Mouse (Mus musculus): ENCODE data around the gene Gm37240. TPM values are rescaled to one million over a fixed set of nuclear protein-coding genes. Genes with fewer than 3 reads are reported as not detected.

Gm37240 gene
- polyA plus RNA-seq, 1 experiment from 2014 or later: 0.52 TPM

DNA sequence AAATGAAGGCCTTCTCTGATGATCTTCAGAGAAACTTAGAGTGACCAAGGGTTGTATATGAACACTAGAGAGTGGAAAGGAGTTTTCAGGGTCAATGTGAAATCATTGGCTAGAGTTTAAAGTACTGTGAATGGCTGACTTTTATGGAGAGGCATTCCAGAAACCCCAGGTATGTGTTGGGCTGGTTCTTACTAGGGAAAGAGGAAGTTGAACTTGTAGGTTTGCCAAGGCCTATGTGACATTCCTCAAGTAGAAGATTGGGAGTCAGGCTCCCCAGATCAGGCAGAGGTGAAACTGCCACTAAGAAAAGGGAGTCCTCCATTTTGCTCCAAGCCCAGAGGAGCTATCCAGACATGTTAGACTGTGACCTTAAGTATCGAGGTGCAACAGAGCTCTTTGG is 858.2 kb downstream of the Gm37240 start:
- WGBS: 84% methylated on average over 1 of the region's 1 CpGs

DNA sequence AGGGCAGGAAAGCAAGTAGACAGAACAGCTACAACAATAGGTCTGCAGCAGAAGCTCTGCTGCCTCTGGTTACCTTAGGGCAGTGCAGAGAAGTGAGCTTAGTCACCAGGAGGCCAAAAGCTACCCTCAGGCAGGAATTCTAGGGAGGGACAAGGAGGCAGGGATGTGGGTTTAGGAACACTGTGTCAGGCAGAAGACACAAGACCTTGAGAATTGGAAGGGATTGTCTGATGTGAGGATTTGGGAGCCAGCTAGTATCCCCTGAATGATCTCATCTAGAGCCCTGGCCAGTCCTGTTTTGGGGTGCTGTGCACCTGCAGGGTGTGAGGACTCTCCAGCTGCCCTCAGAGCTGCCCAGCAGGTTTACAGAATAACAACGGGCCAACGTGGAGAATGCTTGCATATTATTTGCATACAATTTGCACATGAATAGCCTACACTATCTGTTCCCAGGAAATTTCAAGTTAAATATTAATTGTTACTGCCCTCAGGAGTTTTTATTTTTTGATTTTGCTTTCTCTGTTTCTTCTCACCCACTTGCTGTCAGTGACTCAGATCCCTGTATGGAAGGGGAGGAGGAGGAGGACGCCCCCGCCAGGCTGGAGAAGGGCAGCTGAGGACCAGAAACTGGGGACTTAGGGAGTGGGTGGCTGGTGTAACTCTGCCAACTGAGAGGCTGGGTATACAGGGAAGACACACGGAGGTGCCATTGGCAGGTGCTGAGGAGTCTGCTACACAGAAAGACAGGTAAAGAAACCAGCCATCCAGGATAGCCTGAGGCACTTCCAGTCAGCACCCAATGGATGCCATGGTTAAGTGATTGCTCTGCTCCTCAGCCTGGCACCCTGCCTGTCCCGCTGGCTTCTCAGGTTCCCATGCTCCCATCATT is 862.3 kb downstream of the Gm37240 start:
- Histone ChIP-seq H3K27ac (ENCODE audit: low read depth, low read length) (no peak overlapping the region), H3K9ac (ENCODE audit: low read depth, low read length) (no peak overlapping the region), H3K9me3 (ENCODE audit: control insufficient read depth, low read length) (no peaks in the 10 kb centered on the region), H3K4me2 (replicated peaks; ENCODE audit: low read depth, low read length) (no peak overlapping the region), H3K4me1 (replicated peaks; ENCODE audit: control insufficient read depth, insufficient read depth, low read length) (0 out of 2 replicates have a peak, but pooled peaks cover 3% of the 10 kb centered on the region), H3K27me3 (ENCODE audit: control insufficient read depth, insufficient read depth, low read length) (no peaks in the 10 kb centered on the region), H3K4me3 (ENCODE audit: low read depth, low read length) (no peak overlapping the region), H3K36me3 (ENCODE audit: control insufficient read depth, insufficient read depth, low read length) (no peaks in the 10 kb centered on the region)
- 33% methylated on average over 6 of the region's 6 CpGs for WGBS
- DNase-seq (ENCODE audit: low spot score) (peak; percentile 9), ATAC-seq (ENCODE audit: low FRiP score) (no peak)

More for the DNA sequence above, 858.2 kb downstream of the Gm37240 start:
- H3K4me2 ChIP-seq (replicated peaks; ENCODE audit: low read depth, low read length): no peak overlapping the region
- H3K36me3 ChIP-seq (ENCODE audit: control insufficient read depth, insufficient read depth, low read length): no peaks in the 10 kb centered on the region
- no peaks in the 10 kb centered on the region for H3K9me3 ChIP-seq (ENCODE audit: control insufficient read depth, low read length)
- H3K27me3 ChIP-seq (ENCODE audit: control insufficient read depth, insufficient read depth, low read length): no peaks in the 10 kb centered on the region
- 0 out of 2 replicates have a peak, but pooled peaks cover 3% of the 10 kb centered on the region for H3K4me1 ChIP-seq (replicated peaks; ENCODE audit: control insufficient read depth, insufficient read depth, low read length)
- H3K27ac ChIP-seq (ENCODE audit: low read depth, low read length): no peak overlapping the region
- ATAC-seq (ENCODE audit: low FRiP score): no peak
- DNase-seq (ENCODE audit: low spot score): no peak
- no peak overlapping the region for H3K9ac ChIP-seq (ENCODE audit: low read depth, low read length)
- H3K4me3 ChIP-seq (ENCODE audit: low read depth, low read length): no peak overlapping the region

DNA sequence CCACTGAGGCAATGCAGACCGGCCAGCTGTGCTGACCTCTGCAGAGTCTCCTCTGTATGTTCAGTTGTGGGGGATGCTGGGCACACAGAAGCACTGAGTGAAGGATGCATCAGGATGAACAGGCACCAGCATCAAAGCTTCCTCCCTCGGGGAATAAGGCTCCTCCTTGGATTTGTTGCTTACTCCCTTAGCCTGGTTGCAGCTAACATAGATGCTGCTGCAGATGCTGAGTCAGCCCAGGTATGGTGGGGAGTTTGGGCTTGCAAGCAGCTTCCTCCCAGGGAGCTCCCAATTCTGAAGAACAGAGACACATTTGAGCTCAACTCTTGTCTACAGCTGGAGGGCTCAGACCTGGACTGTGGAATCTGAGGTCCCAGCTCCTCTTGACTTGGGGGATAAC is 863.1 kb downstream of the Gm37240 start:
- ATAC-seq (ENCODE audit: low FRiP score) (no peak), DNase-seq (ENCODE audit: low spot score) (no peak)
- H3K4me2 ChIP-seq (replicated peaks; ENCODE audit: low read depth, low read length): no peak overlapping the region
- H3K27ac ChIP-seq (ENCODE audit: low read depth, low read length): no peak overlapping the region
- no peak overlapping the region for H3K9ac ChIP-seq (ENCODE audit: low read depth, low read length)
- H3K27me3 ChIP-seq (ENCODE audit: control insufficient read depth, insufficient read depth, low read length): no peaks in the 10 kb centered on the region
- H3K4me1 ChIP-seq (replicated peaks; ENCODE audit: control insufficient read depth, insufficient read depth, low read length): 0 out of 2 replicates have a peak, but pooled peaks cover 3% of the 10 kb centered on the region
- H3K4me3 ChIP-seq (ENCODE audit: low read depth, low read length): no peak overlapping the region
- no peaks in the 10 kb centered on the region for H3K36me3 ChIP-seq (ENCODE audit: control insufficient read depth, insufficient read depth, low read length)
- WGBS: 77% methylated on average over 2 of the region's 2 CpGs
- H3K9me3 ChIP-seq (ENCODE audit: control insufficient read depth, low read length): no peaks in the 10 kb centered on the region

DNA sequence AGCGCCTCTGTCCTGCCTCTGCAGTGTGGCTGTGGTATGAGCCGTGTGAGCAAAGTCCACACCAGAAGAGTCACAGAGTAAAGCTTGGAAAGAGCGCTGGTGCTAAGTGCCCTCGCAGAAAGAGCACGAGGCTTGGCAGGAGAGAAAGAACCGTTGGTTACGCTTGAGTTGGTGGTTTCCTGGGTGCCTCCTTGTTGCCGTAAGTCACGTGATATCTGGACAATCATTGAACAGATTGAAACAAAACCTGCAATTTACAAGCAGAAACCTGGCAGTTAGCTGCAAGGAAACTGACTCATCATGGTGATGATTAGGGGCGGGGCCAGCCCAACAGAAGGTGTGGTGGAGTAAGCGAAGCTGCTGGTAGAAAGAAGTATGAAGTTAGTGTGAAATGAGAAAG is 864.5 kb downstream of the Gm37240 start:
- no peaks in the 10 kb centered on the region for H3K36me3 ChIP-seq (ENCODE audit: control insufficient read depth, insufficient read depth, low read length)
- no peaks in the 10 kb centered on the region for H3K9me3 ChIP-seq (ENCODE audit: control insufficient read depth, low read length)
- ATAC-seq (ENCODE audit: low FRiP score) (no peak), DNase-seq (ENCODE audit: low spot score) (no peak)
- 88% methylated on average over 11 of the region's 11 CpGs for WGBS
- H3K9ac ChIP-seq (ENCODE audit: low read depth, low read length): no peak overlapping the region
- 0 out of 2 replicates have a peak, but pooled peaks cover 3% of the 10 kb centered on the region for H3K4me1 ChIP-seq (replicated peaks; ENCODE audit: control insufficient read depth, insufficient read depth, low read length)
- no peaks in the 10 kb centered on the region for H3K27me3 ChIP-seq (ENCODE audit: control insufficient read depth, insufficient read depth, low read length)
- H3K27ac ChIP-seq (ENCODE audit: low read depth, low read length): no peak overlapping the region
- no peak overlapping the region for H3K4me3 ChIP-seq (ENCODE audit: low read depth, low read length)
- no peak overlapping the region for H3K4me2 ChIP-seq (replicated peaks; ENCODE audit: low read depth, low read length)

DNA sequence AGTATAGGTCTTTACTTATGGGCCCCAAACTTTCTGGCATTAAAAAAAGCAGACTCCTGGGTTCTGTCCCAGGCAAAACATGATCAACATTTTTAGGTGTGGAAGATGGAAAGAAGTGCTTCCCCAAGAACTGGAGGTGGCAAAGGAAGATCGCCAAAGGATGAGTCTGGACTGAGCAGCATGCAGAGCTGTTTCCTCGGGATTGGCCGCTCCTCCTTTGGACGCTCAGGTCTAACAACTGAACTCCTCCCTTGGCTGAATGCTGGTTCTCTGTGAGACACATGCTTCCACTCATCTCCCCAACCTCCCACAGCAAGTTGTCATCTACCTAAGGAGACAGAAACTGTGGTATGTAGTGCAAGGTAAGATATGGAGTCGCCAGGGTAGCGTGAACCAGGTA is 865.5 kb downstream of the Gm37240 start:
- Histone ChIP-seq H3K27me3 (ENCODE audit: control insufficient read depth, insufficient read depth, low read length) (no peaks in the 10 kb centered on the region), H3K36me3 (ENCODE audit: control insufficient read depth, insufficient read depth, low read length) (no peaks in the 10 kb centered on the region), H3K9me3 (ENCODE audit: control insufficient read depth, low read length) (no peaks in the 10 kb centered on the region), H3K4me2 (replicated peaks; ENCODE audit: low read depth, low read length) (no peak overlapping the region), H3K27ac (ENCODE audit: low read depth, low read length) (no peak overlapping the region), H3K4me3 (ENCODE audit: low read depth, low read length) (no peak overlapping the region), H3K4me1 (replicated peaks; ENCODE audit: control insufficient read depth, insufficient read depth, low read length) (0 out of 2 replicates have a peak, but pooled peaks cover 3% of the 10 kb centered on the region), H3K9ac (ENCODE audit: low read depth, low read length) (no peak overlapping the region)
- DNase-seq (ENCODE audit: low spot score) (no peak), ATAC-seq (ENCODE audit: low FRiP score) (no peak)
- WGBS: 92% methylated on average over 6 of the region's 6 CpGs

DNA sequence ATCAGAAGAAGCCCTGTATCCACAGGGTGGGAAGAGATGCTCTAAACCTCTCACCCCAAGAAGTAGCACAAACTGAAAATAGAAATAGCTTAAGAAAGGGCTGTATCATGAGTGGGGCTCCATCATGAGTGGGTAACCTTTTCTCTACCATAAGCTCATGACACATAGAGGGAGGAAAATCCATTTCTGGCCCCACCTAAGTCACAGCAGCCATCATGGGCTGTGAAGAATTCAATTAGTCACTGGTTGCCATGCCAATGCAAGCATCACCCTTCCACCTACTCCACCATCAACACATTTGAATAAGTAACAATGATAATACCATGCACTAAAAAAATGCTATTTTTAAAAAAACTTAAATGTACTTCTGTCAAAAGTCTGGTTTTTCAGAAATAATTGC is 867.2 kb downstream of the Gm37240 start:
- ATAC-seq (ENCODE audit: low FRiP score) (no peak), DNase-seq (ENCODE audit: low spot score) (no peak)
- Histone ChIP-seq H3K4me2 (replicated peaks; ENCODE audit: low read depth, low read length) (no peak overlapping the region), H3K27me3 (ENCODE audit: control insufficient read depth, insufficient read depth, low read length) (no peaks in the 10 kb centered on the region), H3K27ac (ENCODE audit: low read depth, low read length) (no peak overlapping the region), H3K4me3 (ENCODE audit: low read depth, low read length) (no peak overlapping the region), H3K36me3 (ENCODE audit: control insufficient read depth, insufficient read depth, low read length) (no peaks in the 10 kb centered on the region), H3K9ac (ENCODE audit: low read depth, low read length) (no peak overlapping the region), H3K9me3 (ENCODE audit: control insufficient read depth, low read length) (no peaks in the 10 kb centered on the region), H3K4me1 (replicated peaks; ENCODE audit: control insufficient read depth, insufficient read depth, low read length) (0 out of 2 replicates have a peak, but pooled peaks cover 3% of the 10 kb centered on the region)

DNA sequence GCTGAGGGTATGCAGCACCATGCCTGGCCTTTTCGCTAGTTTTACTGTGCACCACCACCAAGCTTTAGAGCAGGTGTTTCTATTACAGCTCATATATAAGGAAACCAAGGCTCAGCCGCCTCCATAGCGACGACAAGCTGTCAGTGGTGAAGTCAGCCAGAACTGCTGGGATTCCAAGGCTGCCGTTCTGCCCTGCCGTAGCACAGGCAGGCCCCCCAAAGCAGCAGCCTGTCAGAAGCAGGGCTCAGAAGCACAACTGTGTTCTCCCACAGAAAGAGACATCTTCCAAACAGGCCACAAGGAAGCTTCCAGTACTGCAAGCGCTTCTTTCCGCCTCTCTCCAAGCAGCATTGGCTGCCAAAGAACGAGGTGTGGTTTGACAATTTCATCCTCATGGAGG is 871.7 kb downstream of the Gm37240 start:
- no peaks in the 10 kb centered on the region for H3K9me3 ChIP-seq (ENCODE audit: control insufficient read depth, low read length)
- DNase-seq (ENCODE audit: low spot score): no peak
- H3K27ac ChIP-seq (ENCODE audit: low read depth, low read length): no peak overlapping the region
- ATAC-seq (ENCODE audit: low FRiP score): no peak
- no peaks in the 10 kb centered on the region for H3K4me1 ChIP-seq (replicated peaks; ENCODE audit: control insufficient read depth, insufficient read depth, low read length)
- H3K27me3 ChIP-seq (ENCODE audit: control insufficient read depth, insufficient read depth, low read length): no peaks in the 10 kb centered on the region
- H3K4me2 ChIP-seq (replicated peaks; ENCODE audit: low read depth, low read length): no peak overlapping the region
- H3K9ac ChIP-seq (ENCODE audit: low read depth, low read length): no peak overlapping the region
- no peaks in the 10 kb centered on the region for H3K36me3 ChIP-seq (ENCODE audit: control insufficient read depth, insufficient read depth, low read length)
- H3K4me3 ChIP-seq (ENCODE audit: low read depth, low read length): no peak overlapping the region
- 71% methylated on average over 9 of the region's 9 CpGs for WGBS

DNA sequence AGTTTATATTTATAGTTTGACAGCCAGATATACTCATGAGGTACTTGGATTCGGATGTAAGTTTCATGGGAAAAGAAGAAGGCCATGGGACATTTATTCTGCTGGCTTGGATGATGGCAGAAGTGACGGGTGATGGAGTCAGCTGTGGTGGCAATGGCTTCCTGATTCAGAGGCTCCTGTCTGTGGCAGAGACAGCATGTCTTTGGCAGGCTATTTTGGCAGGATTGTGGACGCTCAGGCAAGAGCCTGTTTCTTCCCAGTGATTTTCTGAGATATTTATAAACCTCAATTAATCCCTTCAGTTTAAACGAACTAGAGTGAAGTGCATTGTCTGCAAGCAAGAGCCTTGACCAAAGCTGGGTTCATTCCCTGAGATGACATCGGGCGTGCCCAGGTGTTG is 874.4 kb downstream of the Gm37240 start:
- no peaks in the 10 kb centered on the region for H3K9me3 ChIP-seq (ENCODE audit: control insufficient read depth, low read length)
- no peak overlapping the region for H3K27ac ChIP-seq (ENCODE audit: low read depth, low read length)
- no peaks in the 10 kb centered on the region for H3K36me3 ChIP-seq (ENCODE audit: control insufficient read depth, insufficient read depth, low read length)
- H3K4me2 ChIP-seq (replicated peaks; ENCODE audit: low read depth, low read length): no peak overlapping the region
- 89% methylated on average over 6 of the region's 6 CpGs for WGBS
- ATAC-seq (ENCODE audit: low FRiP score) (no peak), DNase-seq (ENCODE audit: low spot score) (no peak)
- no peaks in the 10 kb centered on the region for H3K27me3 ChIP-seq (ENCODE audit: control insufficient read depth, insufficient read depth, low read length)
- H3K4me1 ChIP-seq (replicated peaks; ENCODE audit: control insufficient read depth, insufficient read depth, low read length): no peaks in the 10 kb centered on the region
- no peak overlapping the region for H3K4me3 ChIP-seq (ENCODE audit: low read depth, low read length)
- no peak overlapping the region for H3K9ac ChIP-seq (ENCODE audit: low read depth, low read length)

DNA sequence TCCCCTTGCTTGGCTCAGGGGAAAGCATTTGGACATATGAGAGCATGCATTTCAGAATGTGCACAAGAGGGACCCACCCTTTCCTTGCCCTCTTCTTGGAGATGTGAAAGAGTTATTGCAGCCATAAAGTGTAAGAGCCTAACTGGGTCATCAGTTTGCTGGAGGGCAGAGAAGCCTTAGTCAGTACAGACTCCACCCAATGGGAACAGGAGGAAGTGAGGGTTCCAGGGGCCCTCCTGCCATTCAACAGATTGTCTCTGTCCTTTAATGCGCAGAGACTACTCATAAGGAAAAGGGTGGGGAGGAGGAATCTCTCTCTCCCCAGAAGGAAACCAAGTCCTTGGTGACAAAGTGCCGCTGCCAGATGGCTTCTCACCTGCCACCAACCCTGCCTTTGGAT is 882.1 kb downstream of the Gm37240 start:
- H3K4me2 ChIP-seq (replicated peaks; ENCODE audit: low read depth, low read length): no peak overlapping the region
- no peak overlapping the region for H3K27ac ChIP-seq (ENCODE audit: low read depth, low read length)
- 82% methylated on average over 2 of the region's 2 CpGs for WGBS
- no peaks in the 10 kb centered on the region for H3K4me1 ChIP-seq (replicated peaks; ENCODE audit: control insufficient read depth, insufficient read depth, low read length)
- H3K9ac ChIP-seq (ENCODE audit: low read depth, low read length): no peak overlapping the region
- H3K27me3 ChIP-seq (ENCODE audit: control insufficient read depth, insufficient read depth, low read length): no peaks in the 10 kb centered on the region
- no peaks in the 10 kb centered on the region for H3K9me3 ChIP-seq (ENCODE audit: control insufficient read depth, low read length)
- ATAC-seq (ENCODE audit: low FRiP score) (no peak), DNase-seq (ENCODE audit: low spot score) (no peak)
- no peak overlapping the region for H3K4me3 ChIP-seq (ENCODE audit: low read depth, low read length)
- H3K36me3 ChIP-seq (ENCODE audit: control insufficient read depth, insufficient read depth, low read length): no peaks in the 10 kb centered on the region

Measured in hindbrain, embryonic 11.5 days (tissue).